Mouse (Mus musculus) cerebellum, adult 2 months (tissue): ENCODE results near the gene Cpne5. TPM values are rescaled to one million over a fixed set of nuclear protein-coding genes. Genes with fewer than 3 reads are reported as not detected.

ENCODE experiments used
- DNase-seq, 2 experiments: peaks; one replicate each; pipeline ENCODE4 v3.0.0; 2021
- H3K27ac ChIP-seq: fragments of 200-500 bp; 2 replicates; pipeline ENCODE4 v1.5.1; 2012; ENCODE audit warnings: low read length, control low read depth, inconsistent platforms; ENCODE audit not compliant: insufficient read depth
- H3K27me3 ChIP-seq: fragments of 200-500 bp; 2 replicates; pipeline ENCODE4 v1.6.1; 2012; ENCODE audit warnings: inconsistent platforms, mild to moderate bottlenecking, low read length, moderate library complexity; ENCODE audit not compliant: control insufficient read depth, insufficient read depth
- H3K4me1 ChIP-seq: fragments of 200-500 bp; 2 replicates; pipeline ENCODE4 v1.6.1; 2011; ENCODE audit warnings: low read length; ENCODE audit not compliant: control insufficient read depth, insufficient read depth
- H3K4me3 ChIP-seq: fragments of 200-500 bp; replicated peaks from 2 replicates; pipeline ENCODE3; 2011; ENCODE audit warnings: mild to moderate bottlenecking, low read depth, low read length, control low read depth; ENCODE audit not compliant: insufficient read depth
- CTCF ChIP-seq: fragments of 200-500 bp; IDR thresholded peaks from 2 replicates; pipeline ENCODE4 v1.5.1; 2011; ENCODE audit warnings: low read depth, mild to moderate bottlenecking, control low read depth, low read length, moderate library complexity, borderline replicate concordance; ENCODE audit not compliant: insufficient read depth
- POLR2A ChIP-seq: fragments of 200-500 bp; IDR thresholded peaks from 2 replicates; pipeline ENCODE4 v1.6.1; 2011; ENCODE audit warnings: low read length, control low read depth, borderline replicate concordance; ENCODE audit not compliant: insufficient read depth
- WGBS: fragments of 180-500 bp; shearing (Covaris S2); methylation state at CpG from one replicate; pipeline ENCODE4 v1.1.7; 2018; 5-methylcytosine and 5-hydroxymethylcytosine counted together
- polyA plus RNA-seq: library from polyadenylated mRNA; depleted of rRNA; stranded (reverse); fragments of >200 nt; gene quantifications from 2 replicates; pipeline ENCODE4 v1.2.3, GENCODE M21; 2012

The Cpne5 gene
- polyA plus RNA-seq, 1 experiment, result 8.4 TPM

DNA sequence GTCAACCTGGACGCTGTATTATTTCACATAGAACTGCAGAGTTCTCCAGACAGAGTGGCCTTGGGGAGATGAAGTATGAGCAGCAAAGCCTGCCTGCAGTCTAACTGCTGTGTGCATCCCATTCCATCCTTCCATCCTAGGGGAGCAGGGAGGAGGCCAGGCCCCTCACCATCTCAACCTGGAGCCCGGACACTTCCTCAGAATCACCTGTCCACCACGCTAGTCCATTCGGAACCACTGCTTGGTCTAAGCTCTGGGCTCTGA lies 23.8 kb downstream of the Cpne5 start:
- H3K27ac ChIP-seq, result no peak overlapping the region
- H3K4me1 ChIP-seq, result no peaks in the 10 kb centered on the region
- no peaks in the 10 kb centered on the region; the same call in 1 of the 2 replicates for H3K27me3 ChIP-seq
- DNase-seq, result no peak
- 40% methylated on average over 4 of the region's 4 CpGs for WGBS
- no peak overlapping the region for H3K4me3 ChIP-seq
- TF ChIP-seq CTCF (no peak), POLR2A (no peak)

DNA sequence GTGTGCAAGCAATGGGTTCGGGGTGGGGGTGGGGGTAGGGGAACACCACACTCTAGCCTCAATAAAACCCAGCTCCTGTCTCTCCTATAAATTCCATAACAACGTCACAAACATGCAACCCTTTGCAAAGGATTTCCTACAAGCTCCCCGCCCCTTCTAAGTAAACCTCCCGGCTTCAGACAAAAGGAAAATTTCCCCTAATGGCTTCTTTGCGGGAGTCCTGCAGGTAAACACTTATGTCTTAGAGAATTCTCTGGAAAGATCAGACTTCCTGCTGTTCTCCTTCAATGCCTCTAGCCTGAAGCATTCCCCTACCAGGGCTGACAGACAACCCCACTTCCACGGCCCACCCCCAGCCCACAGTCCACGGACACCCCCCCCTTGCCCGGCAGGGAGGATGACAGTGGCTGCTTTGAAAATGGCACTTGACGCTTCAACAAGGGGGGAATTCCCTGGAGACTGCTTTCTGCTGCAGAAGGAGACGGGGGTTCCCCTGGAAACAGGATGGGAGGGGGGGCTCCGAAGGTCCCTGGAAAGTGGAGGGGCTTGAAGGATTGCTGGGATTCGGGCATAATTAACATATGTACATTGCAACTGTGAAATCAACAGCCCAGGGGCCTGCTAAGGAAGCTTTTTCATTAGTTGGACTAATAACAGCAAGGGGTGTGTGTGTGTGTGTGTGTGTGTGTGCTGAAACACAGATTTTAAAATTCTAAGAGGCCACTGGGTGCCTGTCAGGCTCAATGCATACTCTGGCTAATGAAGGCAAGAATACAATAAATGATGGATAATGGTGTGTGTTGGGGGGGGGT lies 24.4 kb downstream of the Cpne5 start:
- Histone ChIP-seq H3K4me3 (no peak overlapping the region), H3K27me3 (no peaks in the 10 kb centered on the region; the same call in 1 of the 2 replicates), H3K4me1 (no peaks in the 10 kb centered on the region), H3K27ac (no peak overlapping the region)
- TF ChIP-seq POLR2A (no peak), CTCF (no peak)
- DNase-seq, result no peak
- 12% methylated on average over 12 of the region's 12 CpGs for WGBS

- Histone ChIP-seq H3K27me3 (no peaks in the 10 kb centered on the region; the same call in 1 of the 2 replicates), H3K27ac (no peak overlapping the region), H3K4me1 (no peaks in the 10 kb centered on the region), H3K4me3 (no peak overlapping the region)
- TF ChIP-seq POLR2A (no peak), CTCF (no peak)
- 43% methylated on average over 7 of the region's 7 CpGs for WGBS
- DNase-seq, result no peak
Measured at GRCm38 (mm10) chr17:29211836-29212235, 26.1 kb downstream of the Cpne5 start.

- Histone ChIP-seq H3K4me1 (no peaks in the 10 kb centered on the region), H3K27me3 (no peaks in the 10 kb centered on the region), H3K4me3 (no peak overlapping the region), H3K27ac (no peak overlapping the region)
- DNase-seq, result no peak
- 99% methylated on average over 3 of the region's 3 CpGs for WGBS
- TF ChIP-seq CTCF (no peak), POLR2A (no peak)
Measured at GRCm38 (mm10) chr17:29210037-29210436, 27.9 kb downstream of the Cpne5 start.

DNA sequence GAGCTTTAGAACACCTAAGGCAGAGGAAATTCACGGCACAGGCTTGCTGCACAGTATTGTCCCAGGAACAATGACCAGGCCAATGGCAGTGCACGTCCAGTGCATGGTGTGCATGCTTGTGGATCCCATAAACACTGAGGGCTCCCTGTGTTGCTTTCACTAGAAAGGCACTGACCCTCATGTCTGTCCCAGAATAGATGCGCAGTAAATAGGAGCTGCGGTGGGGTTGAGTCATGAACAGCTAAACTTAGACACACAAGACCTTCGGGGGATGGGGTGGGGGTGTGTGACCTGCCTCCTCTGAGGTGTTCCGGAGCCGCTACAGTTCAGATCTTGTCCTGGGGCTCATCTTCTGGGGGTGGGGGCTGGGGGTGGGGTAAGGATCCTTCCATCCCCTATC lies 31.9 kb downstream of the Cpne5 start:
- WGBS, result 79% methylated on average over 7 of the region's 7 CpGs
- TF ChIP-seq POLR2A, result no peak
- TF ChIP-seq CTCF, result no peak
- Histone ChIP-seq H3K27ac (no peak overlapping the region), H3K4me3 (no peak overlapping the region), H3K27me3 (no peaks in the 10 kb centered on the region), H3K4me1 (no peaks in the 10 kb centered on the region)
- no peak for DNase-seq

DNA sequence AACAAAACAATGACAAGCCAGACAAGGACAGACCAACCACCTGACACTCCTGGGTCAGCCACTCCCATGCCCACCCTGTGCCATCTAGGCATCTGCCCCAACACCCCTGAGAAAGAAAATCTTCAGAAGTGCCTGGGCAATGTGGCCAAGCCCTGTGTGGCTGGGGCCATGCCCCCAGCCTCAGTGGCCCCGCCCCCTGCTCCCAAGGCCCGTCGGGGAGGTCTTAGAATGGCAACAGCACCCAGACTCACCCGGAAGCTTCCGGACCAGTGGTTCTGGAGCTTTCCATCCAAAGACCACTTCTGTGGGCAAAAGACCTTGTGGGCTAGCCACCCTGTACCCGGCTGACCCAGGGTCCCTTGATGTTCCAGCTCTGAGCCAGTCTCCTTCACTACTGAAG lies 35.4 kb downstream of the Cpne5 start:
- WGBS, result 82% methylated on average over 6 of the region's 6 CpGs
- Histone ChIP-seq H3K4me3 (no peak overlapping the region), H3K27me3 (no peaks in the 10 kb centered on the region), H3K4me1 (no peaks in the 10 kb centered on the region), H3K27ac (no peak overlapping the region)
- no peak for TF ChIP-seq POLR2A
- no peak for TF ChIP-seq CTCF
- DNase-seq, result no peak

DNA sequence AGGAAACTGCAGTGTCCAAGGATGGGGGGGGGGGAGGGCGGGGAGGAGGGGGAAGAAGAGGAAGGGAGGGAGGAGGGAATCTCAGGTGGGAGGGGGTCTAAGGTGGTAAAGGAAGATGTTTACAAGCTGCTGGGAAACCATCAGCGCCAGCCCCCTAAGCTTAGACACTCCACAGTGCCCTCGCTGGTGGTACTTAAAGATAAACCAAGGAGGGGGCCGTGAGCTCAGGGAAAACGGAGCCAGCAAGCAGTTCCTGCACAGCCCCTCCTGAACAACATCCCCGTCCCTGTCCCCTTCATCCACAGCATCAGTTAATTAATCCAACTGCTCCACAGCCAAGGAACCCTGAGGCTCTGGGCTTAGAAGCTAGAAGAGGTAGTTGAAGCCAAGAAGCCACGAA lies 38.1 kb downstream of the Cpne5 start:
- 50% methylated on average over 6 of the region's 7 CpGs for WGBS
- Histone ChIP-seq H3K4me3 (no peak overlapping the region), H3K4me1 (no peaks in the 10 kb centered on the region), H3K27ac (no peak overlapping the region), H3K27me3 (no peaks in the 10 kb centered on the region)
- no peak for DNase-seq
- TF ChIP-seq POLR2A, result no peak
- no peak for TF ChIP-seq CTCF

- no peak overlapping the region for H3K27ac ChIP-seq
- DNase-seq, result no peak
- TF ChIP-seq CTCF, result no peak
- TF ChIP-seq POLR2A, result no peak
- H3K27me3 ChIP-seq, result no peaks in the 10 kb centered on the region
- H3K4me1 ChIP-seq, result no peaks in the 10 kb centered on the region
- H3K4me3 ChIP-seq, result no peak overlapping the region
- 46% methylated on average over 9 of the region's 9 CpGs for WGBS
Measured at GRCm38 (mm10) chr17:29199151-29199800, 38.7 kb downstream of the Cpne5 start.
